Mouse (Mus musculus) macrophage (primary cell): ENCODE data around the gene Pde10a. TPM values are rescaled to one million over a fixed set of nuclear protein-coding genes. Genes with fewer than 3 reads are reported as not detected.

Experiments
- H3K27ac ChIP-seq: fragments of 350-480 bp; formaldehyde crosslinking; 2 replicates; pipeline ENCODE4 v1.9.0; 2021
- H3K36me3 ChIP-seq: fragments of 350-480 bp; formaldehyde crosslinking; 2 replicates; pipeline ENCODE4 v1.9.0; 2021; ENCODE audit errors: inconsistent target
- H3K4me3 ChIP-seq: fragments of 350-480 bp; formaldehyde crosslinking; 2 replicates; pipeline ENCODE4 v1.9.0; 2021; ENCODE audit errors: inconsistent target
- H3K79me2 ChIP-seq: fragments of 350-480 bp; formaldehyde crosslinking; 2 replicates; pipeline ENCODE4 v1.9.0; 2021; ENCODE audit errors: inconsistent target
- WGBS: methylation state at CpG from one replicate; pipeline ENCODE4 v1.1.7; 2026; ENCODE audit warnings: inconsistent platforms; ENCODE audit not compliant: missing documents; 5-methylcytosine and 5-hydroxymethylcytosine counted together
- polyA plus RNA-seq: library from polyadenylated mRNA; stranded (reverse); fragments of 250-400 nt; gene quantifications from 3 replicates; pipeline ENCODE4 v1.2.4, GENCODE M21; 2018; ENCODE audit warnings: inconsistent platforms

Gene Pde10a
- polyA plus RNA-seq, 1 experiment from 2014 or later, result 0.27 TPM

- Histone ChIP-seq H3K4me3 (no peak overlapping the region), H3K36me3 (no peaks in the 10 kb centered on the region), H3K79me2 (no peaks in the 10 kb centered on the region), H3K27ac (no peak overlapping the region)
- WGBS, result 80% methylated on average over 11 of the region's 11 CpGs
These were observed 111.5 kb downstream of the Pde10a start for GRCm38 (mm10) chr17:8636691-8637090.

GRCm38 (mm10) chr17:8637181-8637580 is 112.0 kb downstream of the Pde10a start:
- WGBS, result 53% methylated on average over 4 of the region's 4 CpGs
- no peaks in the 10 kb centered on the region for H3K36me3 ChIP-seq
- no peaks in the 10 kb centered on the region for H3K79me2 ChIP-seq
- no peak overlapping the region for H3K4me3 ChIP-seq
- H3K27ac ChIP-seq, result no peak overlapping the region

GRCm38 (mm10) chr17:8639703-8640380 is 114.7 kb downstream of the Pde10a start:
- Histone ChIP-seq H3K79me2 (no peaks in the 10 kb centered on the region), H3K27ac (no peak overlapping the region)
- 89% methylated on average over 12 of the region's 12 CpGs for WGBS

GRCm38 (mm10) chr17:8640741-8641480 is 115.7 kb downstream of the Pde10a start:
- WGBS, result 34% methylated on average over 16 of the region's 16 CpGs
- no peak overlapping the region for H3K4me3 ChIP-seq
- H3K27ac ChIP-seq, result no peak overlapping the region
- no peaks in the 10 kb centered on the region for H3K79me2 ChIP-seq
- no peaks in the 10 kb centered on the region for H3K36me3 ChIP-seq

More at GRCm38 (mm10) chr17:8639703-8640380, 114.7 kb downstream of the Pde10a start:
- Histone ChIP-seq H3K36me3 (no peaks in the 10 kb centered on the region), H3K4me3 (no peak overlapping the region)

- Histone ChIP-seq H3K79me2 (no peaks in the 10 kb centered on the region), H3K36me3 (no peaks in the 10 kb centered on the region), H3K27ac (no peak overlapping the region), H3K4me3 (no peak overlapping the region)
- 39% methylated on average over 3 of the region's 3 CpGs for WGBS
These were observed 116.3 kb downstream of the Pde10a start for GRCm38 (mm10) chr17:8641491-8641890.

- Histone ChIP-seq H3K4me3 (no peak overlapping the region), H3K27ac (no peak overlapping the region), H3K79me2 (no peaks in the 10 kb centered on the region), H3K36me3 (no peaks in the 10 kb centered on the region)
- WGBS, result 77% methylated on average over 3 of the region's 3 CpGs
These were observed 117.2 kb downstream of the Pde10a start for GRCm38 (mm10) chr17:8642356-8642755.

- no peaks in the 10 kb centered on the region for H3K79me2 ChIP-seq
- H3K36me3 ChIP-seq, result no peaks in the 10 kb centered on the region
- WGBS, result 82% methylated on average over 8 of the region's 8 CpGs
- H3K27ac ChIP-seq, result no peak overlapping the region
- H3K4me3 ChIP-seq, result no peak overlapping the region
These were observed 122.2 kb downstream of the Pde10a start for GRCm38 (mm10) chr17:8647372-8647871.

GRCm38 (mm10) chr17:8648310-8648709 is 123.1 kb downstream of the Pde10a start:
- Histone ChIP-seq H3K36me3 (no peaks in the 10 kb centered on the region), H3K79me2 (no peaks in the 10 kb centered on the region), H3K27ac (no peak overlapping the region), H3K4me3 (no peak overlapping the region)
- WGBS, result 46% methylated on average over 2 of the region's 3 CpGs

- no peak overlapping the region for H3K4me3 ChIP-seq
- 75% methylated on average over 3 of the region's 3 CpGs for WGBS
- H3K79me2 ChIP-seq, result no peaks in the 10 kb centered on the region
- no peaks in the 10 kb centered on the region for H3K36me3 ChIP-seq
- H3K27ac ChIP-seq, result no peak overlapping the region
These were observed 127.6 kb downstream of the Pde10a start for GRCm38 (mm10) chr17:8652681-8653262.

GRCm38 (mm10) chr17:8657661-8658060 is 132.5 kb downstream of the Pde10a start:
- H3K4me3 ChIP-seq, result no peak overlapping the region
- no peak overlapping the region for H3K27ac ChIP-seq
- no peaks in the 10 kb centered on the region for H3K79me2 ChIP-seq
- WGBS, result 89% methylated on average over 9 of the region's 9 CpGs
- H3K36me3 ChIP-seq, result no peaks in the 10 kb centered on the region

- 81% methylated on average over 16 of the region's 16 CpGs for WGBS
- Histone ChIP-seq H3K4me3 (no peak overlapping the region), H3K36me3 (no peaks in the 10 kb centered on the region), H3K79me2 (no peaks in the 10 kb centered on the region), H3K27ac (no peak overlapping the region)
These were observed 133.7 kb downstream of the Pde10a start for GRCm38 (mm10) chr17:8658751-8659454.

GRCm38 (mm10) chr17:8666912-8667311 is 141.7 kb downstream of the Pde10a start:
- 74% methylated on average over 5 of the region's 5 CpGs for WGBS
- H3K79me2 ChIP-seq, result no peaks in the 10 kb centered on the region
- H3K4me3 ChIP-seq, result no peak overlapping the region
- no peaks in the 10 kb centered on the region for H3K36me3 ChIP-seq
- H3K27ac ChIP-seq, result no peak overlapping the region

GRCm38 (mm10) chr17:8674651-8675050 is 149.5 kb downstream of the Pde10a start:
- H3K27ac ChIP-seq, result no peak overlapping the region
- no peak overlapping the region for H3K4me3 ChIP-seq
- no peaks in the 10 kb centered on the region for H3K79me2 ChIP-seq
- no peaks in the 10 kb centered on the region for H3K36me3 ChIP-seq
- WGBS, result 83% methylated on average over 2 of the region's 2 CpGs

GRCm38 (mm10) chr17:8686356-8686755 is 161.2 kb downstream of the Pde10a start:
- 83% methylated on average over 7 of the region's 7 CpGs for WGBS

More at GRCm38 (mm10) chr17:8686356-8686755, 161.2 kb downstream of the Pde10a start:
- no peak overlapping the region for H3K27ac ChIP-seq
- no peaks in the 10 kb centered on the region for H3K36me3 ChIP-seq
- no peak overlapping the region for H3K4me3 ChIP-seq
- no peaks in the 10 kb centered on the region for H3K79me2 ChIP-seq
